Mouse (Mus musculus) bone marrow, adult 2 months (tissue): ENCODE results near the gene Cog4.

Source experiments
- CTCF ChIP-seq: fragments of 200-500 bp; IDR thresholded peaks from 2 replicates; pipeline ENCODE4 v1.5.1; 2011; ENCODE audit warnings: low read length, control low read depth; ENCODE audit not compliant: control insufficient read depth, insufficient read depth
- POLR2A ChIP-seq: fragments of 200-500 bp; IDR thresholded peaks from 2 replicates; pipeline ENCODE4 v1.6.1; 2011; ENCODE audit warnings: low read depth, mild to moderate bottlenecking, control low read depth, low read length, borderline replicate concordance; ENCODE audit not compliant: control insufficient read depth

GRCm38 (mm10) chr8:110906682-110907081 is 60.3 kb downstream of the Cog4 start:
- no peak for TF ChIP-seq CTCF
- no peak for TF ChIP-seq POLR2A
